Mouse (Mus musculus): ENCODE data around the gene 2810408A11Rik. TPM values are rescaled to one million over a fixed set of nuclear protein-coding genes. Genes with fewer than 3 reads are reported as not detected.
"Not testable (repeated sequence)": the region's sequence is repeated elsewhere in the genome, so short reads cannot be mapped to it uniquely, and the experiment has no call there.

The 2810408A11Rik gene
- total RNA-seq, 2 experiments from 2014 or later, result 0.46 to 1.4 TPM

GRCm38 (mm10) chr11:69931769-69932168 is 31.0 kb upstream of the 2810408A11Rik start:
- DNase-seq, result no peak

GRCm38 (mm10) chr11:69930967-69931537 is 30.3 kb upstream of the 2810408A11Rik start:
- DNase-seq, result no peak

- not testable (repeated sequence) for DNase-seq
These were observed 29.4 kb upstream of the 2810408A11Rik start for GRCm38 (mm10) chr11:69930176-69930575.

- DNase-seq, result no peak
These were observed 28.9 kb upstream of the 2810408A11Rik start for GRCm38 (mm10) chr11:69929712-69930111.

- DNase-seq, result no peak
These were observed 26.7 kb upstream of the 2810408A11Rik start for GRCm38 (mm10) chr11:69927501-69927900.

GRCm38 (mm10) chr11:69922796-69923195 is 22.0 kb upstream of the 2810408A11Rik start:
- DNase-seq, result no peak

- no peak for DNase-seq
These were observed 21.4 kb upstream of the 2810408A11Rik start for GRCm38 (mm10) chr11:69922012-69922756.

- peak; percentile 100 for DNase-seq
These were observed 20.6 kb upstream of the 2810408A11Rik start, which contains the start of gene Eif5a for GRCm38 (mm10) chr11:69921114-69922011. Eif5a (minus strand) TSS chr11:69921958.

- peak; percentile 52 to 74 for DNase-seq
These were observed 19.7 kb upstream of the 2810408A11Rik start for GRCm38 (mm10) chr11:69920266-69921031.

GRCm38 (mm10) chr11:69919661-69920265 is 19.0 kb upstream of the 2810408A11Rik start:
- DNase-seq, result peak; percentile 87 to 92

- DNase-seq, result no peak
These were observed 18.3 kb upstream of the 2810408A11Rik start for GRCm38 (mm10) chr11:69919053-69919452.

- no peak for DNase-seq
These were observed 17.3 kb upstream of the 2810408A11Rik start for GRCm38 (mm10) chr11:69918118-69918517.

GRCm38 (mm10) chr11:69917379-69917948 is 16.7 kb upstream of the 2810408A11Rik start:
- no peak for DNase-seq

- not testable (repeated sequence) for DNase-seq
These were observed 16.0 kb upstream of the 2810408A11Rik start for GRCm38 (mm10) chr11:69916652-69917378.

GRCm38 (mm10) chr11:69915667-69916627 is 15.2 kb upstream of the 2810408A11Rik start:
- no peak for DNase-seq

GRCm38 (mm10) chr11:69914917-69915430 is 14.2 kb upstream of the 2810408A11Rik start:
- DNase-seq, result no peak

- peak in 1 of 2 experiments; percentile 49 for DNase-seq
These were observed 13.6 kb upstream of the 2810408A11Rik start for GRCm38 (mm10) chr11:69914372-69914764.

GRCm38 (mm10) chr11:69913554-69914371 is 13.0 kb upstream of the 2810408A11Rik start, which contains the start of gene Gps2:
Gps2 (plus strand) TSS chr11:69913888.
- peak; percentile 93 to 94 for DNase-seq
